Mouse (Mus musculus) ES-Bruce4 (cell line): Measurements from ENCODE around the gene Fnbp4.

ENCODE experiments used
- CTCF ChIP-seq: IDR thresholded peaks from one replicate; pipeline ENCODE4 v1.8.1; 2011; ENCODE audit warnings: low read depth, low read length
- EP300 ChIP-seq: IDR thresholded peaks from 2 replicates; pipeline ENCODE4 v1.6.1; 2011; ENCODE audit warnings: low read depth, low read length; ENCODE audit not compliant: insufficient read depth

DNA sequence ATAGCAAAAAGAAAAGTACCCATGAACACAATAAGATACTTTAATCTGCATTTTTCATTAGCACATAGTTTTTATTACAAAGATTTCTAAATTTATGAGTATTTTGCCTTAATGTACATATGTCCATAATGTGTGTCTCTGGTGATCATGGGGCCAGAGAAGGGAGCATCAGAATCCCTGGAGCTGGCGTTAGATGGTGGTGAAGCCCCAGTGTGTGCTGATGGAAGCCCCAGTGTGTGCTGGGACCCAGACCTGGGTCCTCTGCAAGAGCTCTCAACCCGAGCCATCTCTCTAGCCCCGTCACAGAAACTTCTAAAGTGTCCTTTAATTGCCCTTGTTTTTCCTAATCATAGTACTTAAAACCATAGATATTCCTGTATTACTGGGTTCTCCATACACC lies 5.8 kb upstream of the Fnbp4 start:
- TF ChIP-seq EP300: no peak
- no peak for TF ChIP-seq CTCF
